Mouse (Mus musculus) midbrain, embryonic 14.5 days (tissue): Measurements from ENCODE around the gene Commd6. TPM values are rescaled to one million over a fixed set of nuclear protein-coding genes. Genes with fewer than 3 reads are reported as not detected.
A peak's percentile ranks its signal among the peaks of the same experiment; 100 is the strongest.
"Not testable (repeated sequence)": the region's sequence is repeated elsewhere in the genome, so short reads cannot be mapped to it uniquely, and the experiment has no call there.

Source experiments
- ATAC-seq: fragments of 200-750 bp; cut with Nextera tagmentation; 2 replicates; pipeline ENCODE4 v1.8.0; 2017; ENCODE audit warnings: moderate number of reproducible peaks, moderate library complexity; ENCODE audit not compliant: low FRiP score, low TSS enrichment
- DNase-seq: peaks from one replicate; pipeline ENCODE4 v3.0.0-alpha.2; 2015
- H3K27ac ChIP-seq: fragments of 300-500 bp; sonication (generic); replicated peaks from 2 replicates; pipeline ENCODE4 v1.5.1; 2014; ENCODE audit warnings: mild to moderate bottlenecking, low read depth, low read length, moderate library complexity
- H3K27me3 ChIP-seq: fragments of 300-500 bp; sonication (generic); 2 replicates; pipeline ENCODE4 v1.6.1; 2014; ENCODE audit warnings: low read length, control low read depth, mixed read lengths; ENCODE audit not compliant: control insufficient read depth, insufficient read depth
- H3K36me3 ChIP-seq: fragments of 300-500 bp; sonication (generic); 2 replicates; pipeline ENCODE4 v1.6.1; 2014; ENCODE audit warnings: low read length, control low read depth; ENCODE audit not compliant: control insufficient read depth, insufficient read depth
- H3K4me1 ChIP-seq: fragments of 300-500 bp; sonication (generic); 2 replicates; pipeline ENCODE4 v1.6.1; 2014; ENCODE audit warnings: mild to moderate bottlenecking, antibody characterized with exemption, low read length, control low read depth; ENCODE audit not compliant: control insufficient read depth, insufficient read depth
- H3K4me2 ChIP-seq: fragments of 300-500 bp; sonication (generic); 2 replicates; pipeline ENCODE4 v1.6.1; 2014; ENCODE audit warnings: mild to moderate bottlenecking, low read length, moderate library complexity
- H3K4me3 ChIP-seq: fragments of 300-500 bp; sonication (generic); replicated peaks from 2 replicates; pipeline ENCODE4 v1.5.1; 2014; ENCODE audit warnings: low read depth, low read length
- H3K9ac ChIP-seq: fragments of 300-500 bp; sonication (generic); replicated peaks from 2 replicates; pipeline ENCODE4 v1.6.1; 2014; ENCODE audit warnings: mild to moderate bottlenecking, low read length, moderate library complexity
- H3K9me3 ChIP-seq: fragments of 300-500 bp; sonication (generic); 2 replicates; pipeline ENCODE4 v1.6.1; 2016; ENCODE audit warnings: low read length, control low read depth, mixed read lengths; ENCODE audit not compliant: control insufficient read depth
- WGBS: fragments of 180-500 bp; shearing (Covaris S2); extraction: QIAGEN DNeasy Blood & Tissue Kit; methylation state at CpG from one replicate; pipeline ENCODE4 v1.1.7; 2014; 5-methylcytosine and 5-hydroxymethylcytosine counted together
- polyA plus RNA-seq: library from polyadenylated mRNA; unstranded; fragments of >200 nt; fragmentation: Nextera tagmentation; extraction: Ambion mirVana; gene quantifications from 2 replicates; pipeline ENCODE4 v1.2.1, GENCODE M21; 2014

Gene Commd6
- polyA plus RNA-seq, 1 experiment from 2014 or later, result 95.8 TPM

GRCm38 (mm10) chr14:101602851-101603250 lies 37.6 kb downstream of the Commd6 start:
- Histone ChIP-seq H3K4me2 (no peak overlapping the region), H3K4me3 (no peak overlapping the region), H3K9me3 (no peaks in the 10 kb centered on the region), H3K9ac (no peak overlapping the region), H3K27me3 (peaks cover 4% of the 10 kb centered on the region; the same call in 1 of the 2 replicates), H3K36me3 (no peaks in the 10 kb centered on the region), H3K27ac (no peak overlapping the region), H3K4me1 (no peaks in the 10 kb centered on the region)
- DNase-seq (peak; percentile 34), ATAC-seq (no peak)
- WGBS, result 32% methylated on average over 3 of the region's 3 CpGs

GRCm38 (mm10) chr14:101597096-101597715 lies 43.3 kb downstream of the Commd6 start:
- ATAC-seq (peak; percentile 24), DNase-seq (no peak)
- Histone ChIP-seq H3K27me3 (no peaks in the 10 kb centered on the region), H3K9ac (no peak overlapping the region), H3K4me1 (no peaks in the 10 kb centered on the region), H3K27ac (no peak overlapping the region), H3K36me3 (no peaks in the 10 kb centered on the region), H3K4me3 (no peak overlapping the region), H3K4me2 (no peak overlapping the region), H3K9me3 (no peaks in the 10 kb centered on the region)
- WGBS, result 89% methylated on average over 12 of the region's 14 CpGs

GRCm38 (mm10) chr14:101596691-101597090 lies 43.8 kb downstream of the Commd6 start:
- Histone ChIP-seq H3K27me3 (no peaks in the 10 kb centered on the region), H3K4me2 (no peak overlapping the region), H3K36me3 (no peaks in the 10 kb centered on the region), H3K9ac (no peak overlapping the region), H3K9me3 (no peaks in the 10 kb centered on the region), H3K4me1 (no peaks in the 10 kb centered on the region), H3K4me3 (no peak overlapping the region), H3K27ac (no peak overlapping the region)
- 95% methylated on average over 9 of the region's 9 CpGs for WGBS
- no peak for DNase-seq
- ATAC-seq, result peak; percentile 40; the same call in 1 of the 2 replicates

- Histone ChIP-seq H3K36me3 (no peaks in the 10 kb centered on the region), H3K4me2 (no peak overlapping the region), H3K9me3 (no peaks in the 10 kb centered on the region), H3K4me3 (no peak overlapping the region), H3K27ac (no peak overlapping the region), H3K27me3 (no peaks in the 10 kb centered on the region), H3K9ac (no peak overlapping the region), H3K4me1 (no peaks in the 10 kb centered on the region)
- DNase-seq (no peak), ATAC-seq (no peak)
- 95% methylated on average over 13 of the region's 13 CpGs for WGBS
These were observed 45.0 kb downstream of the Commd6 start for GRCm38 (mm10) chr14:101595301-101596080.

- H3K4me1 ChIP-seq, result no peaks in the 10 kb centered on the region
- DNase-seq, result no peak
- H3K4me2 ChIP-seq, result no peak overlapping the region
- no peak overlapping the region for H3K9ac ChIP-seq
- ATAC-seq, result no peak
- no peaks in the 10 kb centered on the region for H3K36me3 ChIP-seq
- no peaks in the 10 kb centered on the region for H3K9me3 ChIP-seq
- no peak overlapping the region for H3K4me3 ChIP-seq
- no peak overlapping the region for H3K27ac ChIP-seq
- no peaks in the 10 kb centered on the region for H3K27me3 ChIP-seq
- 87% methylated on average over 5 of the region's 5 CpGs for WGBS
These were observed 46.5 kb downstream of the Commd6 start for GRCm38 (mm10) chr14:101594001-101594400.

- H3K27me3 ChIP-seq, result no peaks in the 10 kb centered on the region
- no peak overlapping the region for H3K27ac ChIP-seq
- no peaks in the 10 kb centered on the region for H3K36me3 ChIP-seq
- 78% methylated on average over 7 of the region's 7 CpGs for WGBS
- H3K9ac ChIP-seq, result no peak overlapping the region
- no peaks in the 10 kb centered on the region for H3K9me3 ChIP-seq
- ATAC-seq (no peak), DNase-seq (no peak)
- H3K4me1 ChIP-seq, result no peaks in the 10 kb centered on the region
- H3K4me2 ChIP-seq, result no peak overlapping the region
- H3K4me3 ChIP-seq, result no peak overlapping the region
These were observed 47.1 kb downstream of the Commd6 start for GRCm38 (mm10) chr14:101593340-101593739.

- H3K4me3 ChIP-seq, result no peak overlapping the region
- H3K4me1 ChIP-seq, result no peaks in the 10 kb centered on the region
- ATAC-seq, result no peak
- no peaks in the 10 kb centered on the region for H3K27me3 ChIP-seq
- WGBS, result 14% methylated on average over 5 of the region's 5 CpGs
- H3K36me3 ChIP-seq, result no peaks in the 10 kb centered on the region
- peak; percentile 23 for DNase-seq
- no peak overlapping the region for H3K9ac ChIP-seq
- H3K27ac ChIP-seq, result no peak overlapping the region
- H3K9me3 ChIP-seq, result no peaks in the 10 kb centered on the region
- no peak overlapping the region for H3K4me2 ChIP-seq
These were observed 49.4 kb downstream of the Commd6 start for GRCm38 (mm10) chr14:101591101-101591500.

- 86% methylated on average over 2 of the region's 4 CpGs for WGBS
- H3K27me3 ChIP-seq, H3K4me1 ChIP-seq, H3K27ac ChIP-seq, H3K9ac ChIP-seq, H3K9me3 ChIP-seq, H3K4me3 ChIP-seq, H3K4me2 ChIP-seq, ATAC-seq, DNase-seq, H3K36me3 ChIP-seq: not testable (repeated sequence)
These were observed 52.1 kb downstream of the Commd6 start for GRCm38 (mm10) chr14:101588209-101588991.
